Mouse (Mus musculus) lung, adult 2 months (tissue): ENCODE data around the gene Dclre1b.

Source experiments
- CTCF ChIP-seq: fragments of 200-500 bp; IDR thresholded peaks from 2 replicates; pipeline ENCODE4 v1.5.1; 2011; ENCODE audit warnings: mild to moderate bottlenecking, low read length, control low read depth; ENCODE audit not compliant: insufficient read depth
- POLR2A ChIP-seq: fragments of 200-500 bp; IDR thresholded peaks from 2 replicates; pipeline ENCODE4 v1.6.1; 2011; ENCODE audit warnings: low read depth, mild to moderate bottlenecking, control low read depth, low read length, borderline replicate concordance; ENCODE audit errors: extremely low read depth

DNA sequence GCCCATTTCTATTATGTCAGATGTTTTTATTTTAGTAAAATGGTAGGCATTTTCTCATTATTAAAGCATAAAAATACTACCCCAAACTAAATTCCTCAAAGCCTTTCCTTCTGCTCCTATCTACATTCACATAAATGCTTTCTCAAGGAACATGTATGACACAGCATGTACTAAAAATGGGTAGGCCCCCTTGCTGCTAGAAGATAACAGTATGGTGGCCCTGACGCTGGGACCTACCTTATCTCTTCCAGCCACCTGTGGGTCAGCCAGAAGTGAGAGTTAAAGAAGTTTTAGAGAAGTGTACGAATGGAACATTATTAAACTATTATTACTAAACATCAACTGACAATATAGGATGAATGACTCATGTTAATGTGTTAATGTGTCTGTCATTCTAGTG, 9.7 kb downstream of the Dclre1b start:
- no peak for TF ChIP-seq CTCF
- no peak for TF ChIP-seq POLR2A
